Mouse (Mus musculus): ENCODE measurements at regions not wholly inside any gene's neighbourhood (a gene's known extent, or its start where the extent isn't known, plus 50 kb on each side); places are given as distances from the start of the nearest gene placed in this dataset.
"Not testable (repeated sequence)": the region's sequence is repeated elsewhere in the genome, so short reads cannot be mapped to it uniquely, and the experiment has no call there.

- not testable (repeated sequence) for H3K79me3 ChIP-seq (ENCODE audit: low read depth); H3K79me2 ChIP-seq (ENCODE audit: control insufficient read depth, insufficient read depth); H3K27me3 ChIP-seq (ENCODE audit: control insufficient read depth, insufficient read depth, insufficient read length)
Measured at GRCm38 (mm10) chr10:81996742-81997536, 51.0 kb upstream of the Zfp873 start.

More at GRCm38 (mm10) chr10:81996742-81997536, 51.0 kb upstream of the Zfp873 start:
- H3K36me3 ChIP-seq (ENCODE audit: control insufficient read depth, insufficient read depth); H3ac ChIP-seq (ENCODE audit: control insufficient read depth, insufficient read length, low read depth): not testable (repeated sequence)
- peak overlapping the region; percentile 14 for H3K4me3 ChIP-seq (ENCODE audit: insufficient read depth, poor library complexity, severe bottlenecking)
